Mouse (Mus musculus) B cell, adult 2 months (primary cell): ENCODE measurements around the gene Setd4.
A peak's percentile ranks its signal among the peaks of the same experiment; 100 is the strongest.

Source experiments
- DNase-seq, 2 experiments: peaks; one replicate each; pipeline ENCODE4 v3.0.0; 2022

Setd4 gene

GRCm38 (mm10) chr16:93591450-93592430, 12.1 kb downstream of the Setd4 start:
- no peak for DNase-seq

GRCm38 (mm10) chr16:93590915-93591314, 12.9 kb downstream of the Setd4 start:
- no peak for DNase-seq

GRCm38 (mm10) chr16:93588281-93588680, 15.6 kb downstream of the Setd4 start:
- no peak for DNase-seq

- peak; percentile 30 to 31 for DNase-seq
Observed at GRCm38 (mm10) chr16:93586382-93586781, 17.5 kb downstream of the Setd4 start.

GRCm38 (mm10) chr16:93585703-93586205, 18.1 kb downstream of the Setd4 start:
- DNase-seq: no peak

- DNase-seq: no peak
Observed at GRCm38 (mm10) chr16:93584976-93585702, 18.7 kb downstream of the Setd4 start.

- no peak for DNase-seq
Observed at GRCm38 (mm10) chr16:93581125-93581524, 22.7 kb downstream of the Setd4 start.

- no peak for DNase-seq
Observed at GRCm38 (mm10) chr16:93578346-93579005, 25.4 kb downstream of the Setd4 start.

- peak; percentile 81 to 83 for DNase-seq
Observed at GRCm38 (mm10) chr16:93576412-93577082, 27.3 kb downstream of the Setd4 start.

- DNase-seq: no peak
Observed at GRCm38 (mm10) chr16:93575574-93575973, 28.3 kb downstream of the Setd4 start.

GRCm38 (mm10) chr16:93574521-93575191, 29.2 kb downstream of the Setd4 start:
- no peak for DNase-seq

- no peak for DNase-seq
Observed at GRCm38 (mm10) chr16:93573434-93573833, 30.4 kb downstream of the Setd4 start.

GRCm38 (mm10) chr16:93572383-93572782, 31.5 kb downstream of the Setd4 start:
- DNase-seq: no peak

GRCm38 (mm10) chr16:93558499-93558898, 45.4 kb downstream of the Setd4 start:
- no peak for DNase-seq

GRCm38 (mm10) chr16:93557646-93558045, 46.2 kb downstream of the Setd4 start:
- no peak for DNase-seq

- DNase-seq: no peak
Observed at GRCm38 (mm10) chr16:93552686-93553513, 51.0 kb downstream of the Setd4 start.

GRCm38 (mm10) chr16:93549287-93549686, 54.6 kb downstream of the Setd4 start:
- DNase-seq: no peak

- DNase-seq: no peak
Observed at GRCm38 (mm10) chr16:93548045-93548444, 55.8 kb downstream of the Setd4 start.

- no peak for DNase-seq
Observed at GRCm38 (mm10) chr16:93547122-93547521, 56.7 kb downstream of the Setd4 start.

GRCm38 (mm10) chr16:93546354-93546965, 57.4 kb downstream of the Setd4 start:
- DNase-seq: no peak
